ENCODE assay signal across 8 mouse cellular contexts in the genomic region with DNA sequence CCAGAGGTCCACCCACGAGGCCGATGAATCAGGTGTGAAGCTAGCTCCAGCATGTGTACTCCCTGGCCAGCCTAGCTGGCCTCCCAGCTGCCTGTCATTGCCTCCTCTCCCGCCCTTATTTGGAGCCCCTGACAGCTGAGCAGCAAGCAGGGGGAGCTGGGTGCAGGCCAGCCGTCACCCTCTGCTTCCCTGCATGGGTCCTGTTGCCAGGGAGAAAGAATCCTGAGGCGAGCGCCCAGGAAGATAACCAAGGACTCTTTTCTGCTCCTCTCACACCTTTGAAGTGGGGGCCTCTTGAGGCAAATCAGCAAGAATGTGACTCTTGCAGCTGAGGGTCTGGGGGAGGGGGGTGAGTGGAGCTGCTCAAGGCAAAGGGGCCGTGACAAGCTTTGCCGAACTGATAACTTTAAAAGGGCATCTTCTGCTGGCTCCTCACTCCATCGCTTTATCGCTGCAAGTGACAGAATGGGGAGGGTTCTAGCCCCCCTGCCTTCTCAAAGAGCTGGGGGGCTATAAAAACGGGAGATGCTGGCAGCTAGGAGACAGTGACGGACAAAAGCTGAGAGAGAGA. TPM values are rescaled to one million over a fixed set of nuclear protein-coding genes. Genes with fewer than 3 reads are reported as not detected.
DNase-seq lines count a peak whose midpoint lies in the region; ATAC-seq lines count a peak whose summit lies in the region.

A gene (plus strand): TSS at position 521 of the 571 bp plus-strand sequence.

- no peaks in the 10 kb centered on the region for H3K9me3 ChIP-seq in embryonic facial prominence, embryonic 11.5 days (replicated peaks; ENCODE audit: control insufficient read depth, low read length)
- no peaks in the 10 kb centered on the region for H3K9me3 ChIP-seq in embryonic facial prominence, embryonic 10.5 days
- H3K9me3 ChIP-seq in hindbrain, embryonic 12.5 days (replicated peaks): no peaks in the 10 kb centered on the region

- H3K4me2 ChIP-seq in embryonic facial prominence, embryonic 11.5 days (ENCODE audit: low read depth, low read length): no peak within 1 kb of the TSS
- no peak within 1 kb of the TSS for H3K4me2 ChIP-seq in hindbrain, embryonic 12.5 days (replicated peaks)

- no peaks in the 10 kb centered on the region for H3K27me3 ChIP-seq in embryonic facial prominence, embryonic 11.5 days (ENCODE audit: control insufficient read depth, insufficient read depth, low read length)
- no peaks in the 10 kb centered on the region for H3K27me3 ChIP-seq in embryonic facial prominence, embryonic 10.5 days (replicated peaks; ENCODE audit: low read depth, poor library complexity, severe bottlenecking)
- no peaks in the 10 kb centered on the region for H3K27me3 ChIP-seq in hindbrain, embryonic 12.5 days

- no peak for ATAC-seq in embryonic facial prominence, embryonic 11.5 days (replicated peaks; ENCODE audit: insufficient number of reproducible peaks, low FRiP score, low TSS enrichment, low read depth)
- peak; percentile 55 for ATAC-seq in hindbrain, embryonic 12.5 days (ENCODE audit: low FRiP score)
- no peak for ATAC-seq in cerebellum, adult (ENCODE audit: insufficient number of reproducible peaks, low FRiP score, low TSS enrichment)

- H3K4me1 ChIP-seq in embryonic facial prominence, embryonic 11.5 days (ENCODE audit: control insufficient read depth, insufficient read depth, low read length): no peaks in the 10 kb centered on the region
- no peaks in the 10 kb centered on the region for H3K4me1 ChIP-seq in embryonic facial prominence, embryonic 10.5 days
- H3K4me1 ChIP-seq in hindbrain, embryonic 12.5 days: peaks cover 15% of the 10 kb centered on the region

- H3K36me3 ChIP-seq in embryonic facial prominence, embryonic 11.5 days (replicated peaks; ENCODE audit: control insufficient read depth, insufficient read depth, low read depth, low read length): no peaks in the 10 kb centered on the region
- peaks cover 21% of the 10 kb centered on the region for H3K36me3 ChIP-seq in embryonic facial prominence, embryonic 10.5 days (replicated peaks)
- peaks cover 21% of the 10 kb centered on the region for H3K36me3 ChIP-seq in hindbrain, embryonic 12.5 days

- H3K27ac ChIP-seq in embryonic facial prominence, embryonic 11.5 days (replicated peaks; ENCODE audit: low read depth, low read length): no peak within 1 kb of the TSS
- no peak within 1 kb of the TSS for H3K27ac ChIP-seq in embryonic facial prominence, embryonic 10.5 days (replicated peaks)
- peak within 1 kb of the TSS; percentile 68 for H3K27ac ChIP-seq in hindbrain, embryonic 12.5 days

- no peak within 1 kb of the TSS for H3K4me3 ChIP-seq in embryonic facial prominence, embryonic 11.5 days (ENCODE audit: low read depth, low read length)
- no peak within 1 kb of the TSS for H3K4me3 ChIP-seq in embryonic facial prominence, embryonic 10.5 days
- no peak within 1 kb of the TSS for H3K4me3 ChIP-seq in hindbrain, embryonic 12.5 days

- 57% methylated on average over 12 of the region's 12 CpGs for WGBS in embryonic facial prominence, embryonic 11.5 days
- 57% methylated on average over 12 of the region's 12 CpGs for WGBS in embryonic facial prominence, embryonic 10.5 days
- WGBS in hindbrain, embryonic 12.5 days: 40% methylated on average over 12 of the region's 12 CpGs

- no peak for DNase-seq in embryonic facial prominence, embryonic 11.5 days (ENCODE audit: low spot score)
- no peak for DNase-seq in embryonic facial prominence, embryonic 10.5 days (ENCODE audit: low spot score)
- peak; percentile 44 for DNase-seq in right cerebral cortex, postnatal 14 days
- DNase-seq in right cerebral cortex, postnatal 25 days: no peak
- no peak for DNase-seq in kidney, adult 8-10 months
- DNase-seq in embryo, embryonic 10 days (ENCODE audit: low spot score): no peak

- H3K9ac ChIP-seq in embryonic facial prominence, embryonic 11.5 days (replicated peaks; ENCODE audit: low read length): no peak within 1 kb of the TSS
- H3K9ac ChIP-seq in hindbrain, embryonic 12.5 days: no peak within 1 kb of the TSS

RNA-seq across cellular contexts. Expression of the gene that starts here (rescaled TPM):
- 1.9 and 19.5 TPM in 2 replicates for polyA plus RNA-seq in embryonic facial prominence, embryonic 11.5 days (2014; fragmentation: Nextera tagmentation; extraction: Ambion mirVana)
- polyA plus RNA-seq in embryonic facial prominence, embryonic 10.5 days (2016; fragmentation: Nextera tagmentation; extraction: Ambion mirVana): 0.20 TPM in 1 of 2 replicates, not detected in the other
- polyA plus RNA-seq in hindbrain, embryonic 12.5 days (2016; fragmentation: Nextera tagmentation; extraction: Ambion mirVana): 1.6 and 1.9 TPM in 2 replicates
